Mouse (Mus musculus): ENCODE measurements at regions not wholly inside any gene's neighbourhood (a gene's known extent, or its start where the extent isn't known, plus 50 kb on each side); places are given as distances from the start of the nearest gene placed in this dataset.
A peak's percentile ranks its signal among the peaks of the same experiment; 100 is the strongest.

DNA sequence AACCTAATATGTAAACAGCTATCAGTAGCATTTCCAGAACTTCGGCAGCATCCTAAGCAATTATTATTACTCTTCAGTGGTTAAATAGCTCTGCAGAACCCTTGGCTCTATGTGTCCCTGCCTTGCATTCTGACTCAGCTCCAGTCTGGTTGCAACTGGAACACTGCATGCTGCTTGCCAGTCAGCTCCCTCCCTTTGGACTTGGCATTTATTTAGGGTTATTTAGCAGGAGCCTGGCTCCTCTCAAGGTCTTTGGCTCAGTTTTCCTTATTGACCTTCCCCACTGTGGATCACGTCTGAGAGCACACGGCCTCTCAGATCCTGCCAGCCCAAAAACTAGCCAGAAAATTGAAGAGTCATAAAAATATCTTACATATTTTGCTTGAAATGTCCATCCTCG is 217.4 kb downstream of the Speer2 start:
- peak; percentile 66 for DNase-seq

DNA sequence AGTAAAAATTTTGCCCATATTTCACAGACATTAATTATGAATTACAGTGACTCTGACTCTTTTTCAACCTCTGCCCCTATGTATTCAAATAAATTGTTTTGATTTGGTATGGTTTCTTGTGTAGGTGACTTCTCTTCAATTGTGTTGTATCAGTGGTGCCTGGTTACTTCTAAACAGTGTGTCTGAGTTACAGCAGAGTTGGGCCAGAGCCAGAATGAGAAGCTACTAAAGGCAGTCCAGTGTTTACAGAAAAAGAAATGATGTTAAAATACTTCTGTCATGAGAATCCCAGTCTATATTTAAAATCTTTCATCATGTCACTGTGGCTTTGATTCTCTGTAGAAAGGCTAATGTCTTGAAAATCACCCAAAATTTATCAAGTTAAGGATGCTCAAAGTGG is 255.8 kb downstream of the Speer2 start:
- DNase-seq, result no peak

DNA sequence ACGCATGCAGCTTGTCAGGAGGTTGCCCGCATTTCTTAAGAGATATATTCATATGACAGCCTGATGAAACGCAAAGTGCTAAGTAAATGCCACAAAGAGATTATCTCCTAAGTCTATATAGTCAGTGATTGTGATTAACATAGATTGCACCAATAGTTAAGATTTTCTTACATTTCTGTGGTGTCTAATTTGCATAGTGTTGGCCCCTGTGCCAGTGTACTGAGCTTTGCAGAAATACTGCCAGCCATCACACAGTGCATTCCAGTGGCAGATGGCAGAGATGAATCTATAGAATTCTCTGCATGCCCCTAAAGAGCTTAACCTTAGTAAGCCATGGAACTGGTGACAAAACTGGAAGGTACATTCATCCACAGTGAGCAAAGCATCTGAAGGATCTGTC is 262.6 kb downstream of the Speer2 start:
- no peak for DNase-seq

DNA sequence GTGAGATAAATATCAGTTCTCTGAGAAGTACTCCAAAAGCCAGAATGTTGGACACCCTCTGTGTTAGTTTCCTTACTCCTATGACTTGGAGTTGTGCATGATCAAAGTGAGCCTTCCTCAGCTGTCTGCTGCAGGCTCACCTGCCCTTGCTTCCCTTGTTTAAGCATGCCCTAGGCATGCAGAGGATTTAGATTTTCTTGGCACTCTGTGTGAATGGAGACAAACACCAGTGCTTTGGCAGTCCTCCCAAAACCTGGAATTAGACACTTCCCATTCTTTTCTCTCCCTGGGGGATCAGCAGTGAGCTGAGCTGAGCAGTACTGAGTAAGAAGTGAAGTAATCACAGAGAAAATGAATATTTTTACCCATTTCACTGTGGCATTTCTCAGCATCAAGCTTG is 286.3 kb downstream of the Speer2 start:
- DNase-seq, result no peak

DNA sequence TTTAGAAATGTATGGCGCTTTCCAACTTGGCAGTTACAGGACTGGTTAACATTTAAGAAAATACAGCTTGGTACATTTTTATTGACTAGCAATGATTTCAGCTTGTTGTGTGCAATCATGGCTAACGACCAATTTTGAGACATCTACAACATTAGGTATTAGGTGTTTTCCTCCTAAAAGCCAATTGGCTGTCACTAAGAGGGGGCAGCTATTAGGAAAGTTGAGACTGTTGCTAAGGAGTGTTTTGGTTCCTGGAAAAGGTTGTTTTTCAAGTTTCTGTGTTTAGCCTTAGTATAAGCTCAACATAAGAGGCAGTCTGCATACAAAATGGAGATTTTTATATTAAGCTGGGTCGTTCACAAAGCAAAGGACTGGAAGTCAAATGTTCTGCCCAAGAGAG is 295.4 kb downstream of the Speer2 start:
- DNase-seq, result no peak

DNA sequence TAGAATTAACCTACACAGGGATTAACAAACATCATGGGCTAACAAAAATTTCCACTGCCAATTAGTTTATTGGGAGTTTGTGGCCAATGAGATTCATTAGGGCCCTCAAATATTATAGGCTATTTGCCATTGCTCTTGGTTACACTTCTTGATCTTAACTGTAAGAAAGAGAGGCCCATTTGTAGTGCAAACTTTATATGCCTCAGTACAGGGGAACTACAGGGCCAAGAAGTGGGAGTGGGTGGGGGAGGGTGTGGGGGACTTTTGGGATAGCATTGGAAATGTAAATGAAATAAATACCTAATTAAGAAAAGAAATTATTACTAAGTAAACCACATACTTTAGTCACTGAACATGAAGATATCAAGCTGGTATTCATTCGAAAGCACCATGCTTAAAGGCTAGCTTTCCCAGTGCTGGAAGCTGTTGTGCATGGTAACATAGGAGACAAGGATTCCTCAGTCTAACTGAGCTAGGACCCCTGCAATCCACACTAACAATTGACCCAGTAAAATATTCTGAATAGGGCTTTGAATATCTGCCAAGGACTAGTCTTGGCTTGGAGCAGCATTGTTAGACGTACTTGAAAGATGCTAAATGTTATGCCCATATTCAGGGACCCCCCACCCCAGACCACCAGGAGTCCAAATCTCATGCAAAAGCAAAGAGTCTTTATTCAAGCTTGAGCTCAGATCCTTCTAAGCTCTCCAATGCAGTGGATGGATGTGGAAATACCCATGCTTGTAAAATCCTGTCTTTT is 295.9 kb downstream of the Speer2 start:
- no peak for DNase-seq
